Mouse (Mus musculus): ENCODE measurements around the gene Adam15. TPM values are rescaled to one million over a fixed set of nuclear protein-coding genes. Genes with fewer than 3 reads are reported as not detected.

Adam15 gene
- polyA plus RNA-seq, 1 experiment from 2014 or later = 41.5 TPM

- Histone ChIP-seq H3K9ac (no peak overlapping the region; the same call in 1 of the 2 replicates), H3K27me3 (0 out of 2 replicates have a peak, but pooled peaks cover 15% of the 10 kb centered on the region), H3K4me2 (no peak overlapping the region), H3K9me3 (no peaks in the 10 kb centered on the region), H3K27ac (peak overlapping the region; percentile 46; the same call in 1 of the 2 replicates), H3K36me3 (no peaks in the 10 kb centered on the region), H3K4me3 (no peak overlapping the region), H3K4me1 (replicated peaks) (peaks cover 50% of the 10 kb centered on the region)
- WGBS = 32% methylated on average over 9 of the region's 9 CpGs
- ATAC-seq (ENCODE audit: low FRiP score) = no peak
These were observed 22.4 kb downstream of the Adam15 start for GRCm38 (mm10) chr3:89327371-89327870.

- H3K9me3 ChIP-seq = no peaks in the 10 kb centered on the region
- H3K36me3 ChIP-seq = no peaks in the 10 kb centered on the region
- no peak overlapping the region for H3K9ac ChIP-seq
- peaks cover 42% of the 10 kb centered on the region for H3K4me1 ChIP-seq (replicated peaks)
- ATAC-seq (ENCODE audit: low FRiP score) = no peak
- H3K27ac ChIP-seq = no peak overlapping the region
- H3K4me2 ChIP-seq = no peak overlapping the region
- H3K4me3 ChIP-seq = no peak overlapping the region
- 92% methylated on average over 8 of the region's 8 CpGs for WGBS
- peaks cover 17% of the 10 kb centered on the region; the same call in 1 of the 2 replicates for H3K27me3 ChIP-seq
These were observed 23.9 kb downstream of the Adam15 start for GRCm38 (mm10) chr3:89325882-89326281.

- WGBS = under 1% methylated on average over 45 of the region's 53 CpGs
- Histone ChIP-seq H3K4me1 (replicated peaks) (peaks cover 54% of the 10 kb centered on the region), H3K27me3 (peaks cover 35% of the 10 kb centered on the region)
These were observed 27.2 kb downstream of the Adam15 start, which contains the start of gene Efna3 for GRCm38 (mm10) chr3:89322514-89323165. Efna3 (minus strand) TSS chr3:89322965.

GRCm38 (mm10) chr3:89322131-89322500 lies 27.7 kb downstream of the Adam15 start:
- peaks cover 54% of the 10 kb centered on the region for H3K4me1 ChIP-seq (replicated peaks)
- H3K27ac ChIP-seq = peak overlapping the region; percentile 97
- peak overlapping the region; percentile 95 for H3K9ac ChIP-seq
- no peaks in the 10 kb centered on the region for H3K9me3 ChIP-seq
- peaks cover 38% of the 10 kb centered on the region for H3K27me3 ChIP-seq
- peak overlapping the region; percentile 76 for H3K4me2 ChIP-seq
- peak overlapping the region; percentile 78 for H3K4me3 ChIP-seq
- no peaks in the 10 kb centered on the region for H3K36me3 ChIP-seq
- WGBS = under 1% methylated on average over 14 of the region's 14 CpGs
- peak; percentile 12 for ATAC-seq (ENCODE audit: low FRiP score)

More at GRCm38 (mm10) chr3:89322514-89323165, 27.2 kb downstream of the Adam15 start, which contains the start of gene Efna3:
- peak within 1 kb of the TSS; percentile 78 for H3K4me3 ChIP-seq
- ATAC-seq (ENCODE audit: low FRiP score) = peak; percentile 46
- no peaks in the 10 kb centered on the region for H3K36me3 ChIP-seq
- H3K4me2 ChIP-seq = peak within 1 kb of the TSS; percentile 76
- no peaks in the 10 kb centered on the region for H3K9me3 ChIP-seq
- peak within 1 kb of the TSS; percentile 95 for H3K9ac ChIP-seq
- peak within 1 kb of the TSS; percentile 97 for H3K27ac ChIP-seq

GRCm38 (mm10) chr3:89321183-89322130 lies 28.3 kb downstream of the Adam15 start:
- Histone ChIP-seq H3K4me2 (peak overlapping the region; percentile 76), H3K27me3 (peaks cover 39% of the 10 kb centered on the region), H3K4me1 (replicated peaks) (peaks cover 58% of the 10 kb centered on the region), H3K9me3 (no peaks in the 10 kb centered on the region), H3K4me3 (peak overlapping the region; percentile 78), H3K36me3 (no peaks in the 10 kb centered on the region), H3K9ac (peak overlapping the region; percentile 95), H3K27ac (peak overlapping the region; percentile 97)
- WGBS = under 1% methylated on average over 63 of the region's 66 CpGs
- peak; percentile 22 for ATAC-seq (ENCODE audit: low FRiP score)

- no peaks in the 10 kb centered on the region for H3K36me3 ChIP-seq
- H3K4me3 ChIP-seq = peak overlapping the region; percentile 78
- peaks cover 44% of the 10 kb centered on the region for H3K27me3 ChIP-seq
- WGBS = 1% methylated on average over 41 of the region's 41 CpGs
- H3K27ac ChIP-seq = peak overlapping the region; percentile 97
- H3K4me2 ChIP-seq = peak overlapping the region; percentile 76
- H3K4me1 ChIP-seq (replicated peaks) = peaks cover 66% of the 10 kb centered on the region
- ATAC-seq (ENCODE audit: low FRiP score) = peak; percentile 18; the same call in 1 of the 2 replicates
- H3K9ac ChIP-seq = peak overlapping the region; percentile 95
- H3K9me3 ChIP-seq = no peaks in the 10 kb centered on the region
These were observed 29.1 kb downstream of the Adam15 start for GRCm38 (mm10) chr3:89320581-89321182.

GRCm38 (mm10) chr3:89319591-89320350 lies 30.0 kb downstream of the Adam15 start:
- Histone ChIP-seq H3K4me3 (peak overlapping the region; percentile 78), H3K36me3 (peaks cover 7% of the 10 kb centered on the region), H3K27me3 (peaks cover 54% of the 10 kb centered on the region), H3K4me2 (peak overlapping the region; percentile 76), H3K9ac (peak overlapping the region; percentile 95), H3K27ac (peak overlapping the region; percentile 97), H3K9me3 (no peaks in the 10 kb centered on the region), H3K4me1 (replicated peaks) (peaks cover 75% of the 10 kb centered on the region)
- no peak for ATAC-seq (ENCODE audit: low FRiP score)
- 3% methylated on average over 56 of the region's 58 CpGs for WGBS

- Histone ChIP-seq H3K9me3 (no peaks in the 10 kb centered on the region), H3K4me1 (replicated peaks) (peaks cover 77% of the 10 kb centered on the region)
These were observed 30.7 kb downstream of the Adam15 start for GRCm38 (mm10) chr3:89318971-89319590.

GRCm38 (mm10) chr3:89318316-89318715 lies 31.5 kb downstream of the Adam15 start:
- Histone ChIP-seq H3K27me3 (peaks cover 46% of the 10 kb centered on the region), H3K9ac (no peak overlapping the region), H3K36me3 (peaks cover 19% of the 10 kb centered on the region), H3K27ac (no peak overlapping the region), H3K4me2 (no peak overlapping the region), H3K4me1 (replicated peaks) (peaks cover 77% of the 10 kb centered on the region), H3K9me3 (no peaks in the 10 kb centered on the region), H3K4me3 (no peak overlapping the region)
- 63% methylated on average over 8 of the region's 8 CpGs for WGBS
- no peak for ATAC-seq (ENCODE audit: low FRiP score)

More at GRCm38 (mm10) chr3:89318971-89319590, 30.7 kb downstream of the Adam15 start:
- Histone ChIP-seq H3K36me3 (peaks cover 14% of the 10 kb centered on the region), H3K9ac (peak overlapping the region; percentile 95), H3K4me3 (peak overlapping the region; percentile 78), H3K27me3 (peaks cover 51% of the 10 kb centered on the region), H3K27ac (peak overlapping the region; percentile 97; the same call in 1 of the 2 replicates), H3K4me2 (peak overlapping the region; percentile 76)
- 3% methylated on average over 21 of the region's 21 CpGs for WGBS
- no peak for ATAC-seq (ENCODE audit: low FRiP score)

- Histone ChIP-seq H3K27me3 (peaks cover 46% of the 10 kb centered on the region), H3K9me3 (no peaks in the 10 kb centered on the region), H3K36me3 (peaks cover 19% of the 10 kb centered on the region), H3K27ac (0 out of 2 replicates have a peak overlapping the region, but pooled peaks have one; percentile 23), H3K4me1 (replicated peaks) (peaks cover 72% of the 10 kb centered on the region), H3K4me3 (no peak overlapping the region), H3K9ac (peak overlapping the region; percentile 55), H3K4me2 (peak overlapping the region; percentile 51)
- 56% methylated on average over 6 of the region's 6 CpGs for WGBS
- ATAC-seq (ENCODE audit: low FRiP score) = no peak
These were observed 32.5 kb downstream of the Adam15 start for GRCm38 (mm10) chr3:89317246-89317645.
